Mouse (Mus musculus) kidney, embryonic 14.5 days (tissue): ENCODE results near the gene Gm28038. TPM values are rescaled to one million over a fixed set of nuclear protein-coding genes. Genes with fewer than 3 reads are reported as not detected.

Experiments
- ATAC-seq: fragments of 200-750 bp; cut with Nextera tagmentation; 2 replicates; pipeline ENCODE4 v1.8.0; 2017; ENCODE audit warnings: moderate number of reproducible peaks, mild to moderate bottlenecking, moderate TSS enrichment, moderate library complexity; ENCODE audit not compliant: low FRiP score, low TSS enrichment
- H3K27ac ChIP-seq: fragments of 300-500 bp; sonication (generic); 2 replicates; pipeline ENCODE4 v1.5.1; 2014; ENCODE audit warnings: low read depth, mild to moderate bottlenecking, low read length, moderate library complexity, mixed read lengths
- H3K27me3 ChIP-seq: fragments of 300-500 bp; sonication (generic); 2 replicates; pipeline ENCODE4 v1.6.1; 2014; ENCODE audit warnings: mild to moderate bottlenecking, low read length; ENCODE audit not compliant: control insufficient read depth, insufficient read depth
- H3K36me3 ChIP-seq: fragments of 300-500 bp; sonication (generic); 2 replicates; pipeline ENCODE4 v1.6.1; 2014; ENCODE audit warnings: low read length, mixed read lengths; ENCODE audit not compliant: control insufficient read depth, insufficient read depth
- H3K4me1 ChIP-seq: fragments of 300-500 bp; sonication (generic); 2 replicates; pipeline ENCODE4 v1.6.1; 2014; ENCODE audit warnings: low read length, mixed read lengths; ENCODE audit not compliant: control insufficient read depth, insufficient read depth
- H3K4me2 ChIP-seq: fragments of 300-500 bp; sonication (generic); replicated peaks from 2 replicates; pipeline ENCODE4 v1.6.1; 2014; ENCODE audit warnings: low read depth, mild to moderate bottlenecking, low read length
- H3K4me3 ChIP-seq: fragments of 300-500 bp; sonication (generic); 2 replicates; pipeline ENCODE4 v1.5.1; 2014; ENCODE audit warnings: mild to moderate bottlenecking, low read length
- H3K9ac ChIP-seq: fragments of 300-500 bp; sonication (generic); 2 replicates; pipeline ENCODE4 v1.6.1; 2014; ENCODE audit warnings: low read depth, mild to moderate bottlenecking, low read length, moderate library complexity
- H3K9me3 ChIP-seq: fragments of 300-500 bp; sonication (generic); 2 replicates; pipeline ENCODE4 v1.6.1; 2016; ENCODE audit warnings: low read length; ENCODE audit not compliant: control insufficient read depth
- WGBS: fragments of 180-500 bp; shearing (Covaris S2); extraction: QIAGEN DNeasy Blood & Tissue Kit; methylation state at CpG from one replicate; pipeline ENCODE4 v1.1.7; 2014; 5-methylcytosine and 5-hydroxymethylcytosine counted together
- polyA plus RNA-seq: library from polyadenylated mRNA; unstranded; fragments of >200 nt; fragmentation: Nextera tagmentation; extraction: Ambion mirVana; gene quantifications from 2 replicates; pipeline ENCODE4 v1.2.1, GENCODE M21; 2014

Gm28038 gene
- polyA plus RNA-seq = not detected in 2 replicates

GRCm38 (mm10) chr2:30280743-30281142 is at the start of gene Gm28038:
Gene Gm28038 (plus strand): TSS chr2:30281043.
- H3K4me2 ChIP-seq = no peak within 1 kb of the TSS
- no peaks in the 10 kb centered on the region for H3K9me3 ChIP-seq
- no peak within 1 kb of the TSS for H3K9ac ChIP-seq
- no peaks in the 10 kb centered on the region for H3K27me3 ChIP-seq
- H3K36me3 ChIP-seq = peaks cover 4% of the 10 kb centered on the region; the same call in 1 of the 2 replicates
- 91% methylated on average over 11 of the region's 11 CpGs for WGBS
- H3K27ac ChIP-seq = no peak within 1 kb of the TSS
- no peak for ATAC-seq
- H3K4me1 ChIP-seq = peaks cover 9% of the 10 kb centered on the region
- H3K4me3 ChIP-seq = no peak within 1 kb of the TSS

- Histone ChIP-seq H3K36me3 (peaks cover 8% of the 10 kb centered on the region), H3K27me3 (no peaks in the 10 kb centered on the region), H3K9me3 (no peaks in the 10 kb centered on the region; the same call in 1 of the 2 replicates), H3K4me2 (no peak overlapping the region), H3K4me3 (no peak overlapping the region), H3K9ac (no peak overlapping the region), H3K27ac (no peak overlapping the region), H3K4me1 (peaks cover 21% of the 10 kb centered on the region)
- no peak for ATAC-seq
- WGBS = 62% methylated on average over 5 of the region's 5 CpGs
These were observed 45.2 kb upstream of the Gm28038 start for GRCm38 (mm10) chr2:30235593-30235992.

- Histone ChIP-seq H3K4me3 (peak overlapping the region; percentile 76), H3K27me3 (no peaks in the 10 kb centered on the region), H3K9ac (peak overlapping the region; percentile 78), H3K27ac (peak overlapping the region; percentile 76; the same call in 1 of the 2 replicates), H3K4me1 (peaks cover 21% of the 10 kb centered on the region), H3K9me3 (no peaks in the 10 kb centered on the region), H3K36me3 (peaks cover 18% of the 10 kb centered on the region), H3K4me2 (peak overlapping the region; percentile 83)
- ATAC-seq = no peak
- WGBS = 3% methylated on average over 18 of the region's 18 CpGs
These were observed 44.2 kb upstream of the Gm28038 start for GRCm38 (mm10) chr2:30236426-30237198.

DNA sequence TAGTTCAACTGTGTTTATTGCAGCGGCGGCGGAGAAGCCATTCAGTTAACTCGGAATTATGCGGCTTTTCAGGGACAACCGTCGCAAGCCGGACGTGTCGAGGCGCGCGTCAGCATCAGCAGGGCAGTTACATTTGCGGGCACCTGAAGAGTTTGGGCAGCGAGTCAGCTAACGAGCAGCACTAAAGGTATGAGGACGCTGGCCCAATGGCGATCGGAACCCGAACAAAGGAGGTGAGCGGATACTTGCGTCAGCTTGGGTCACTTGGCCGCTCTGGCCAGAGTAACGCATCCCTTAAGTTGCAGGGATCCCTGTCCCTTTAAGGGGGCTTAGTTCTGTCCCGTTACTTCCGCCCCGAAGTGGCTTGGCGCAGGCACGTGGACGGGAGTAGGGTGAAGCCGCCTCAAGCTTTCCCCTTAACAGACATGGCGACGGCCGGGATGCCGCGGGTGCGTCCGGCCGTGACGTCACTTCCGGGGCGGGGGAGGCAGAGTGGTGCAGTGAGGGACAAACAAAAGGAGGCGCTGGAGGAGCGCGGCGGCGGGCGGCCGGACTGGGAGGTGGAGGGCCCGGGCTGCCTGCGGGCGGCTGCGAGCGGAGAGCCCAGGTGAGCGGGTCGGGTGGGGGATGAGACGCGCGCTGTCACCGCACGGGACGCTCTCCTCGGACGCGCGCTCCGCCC is 43.5 kb upstream of the Gm28038 start, which contains the start of gene Lrrc8a:
Lrrc8a (plus strand) TSS at position 517 of the 682 bp plus-strand sequence.
- peak within 1 kb of the TSS; percentile 76 for H3K4me3 ChIP-seq
- H3K9ac ChIP-seq = peak within 1 kb of the TSS; percentile 86
- no peaks in the 10 kb centered on the region for H3K27me3 ChIP-seq
- peak within 1 kb of the TSS; percentile 84 for H3K27ac ChIP-seq
- peak within 1 kb of the TSS; percentile 83 for H3K4me2 ChIP-seq
- H3K4me1 ChIP-seq = peaks cover 23% of the 10 kb centered on the region
- peaks cover 25% of the 10 kb centered on the region for H3K36me3 ChIP-seq
- WGBS = under 1% methylated on average over 47 of the region's 67 CpGs
- ATAC-seq = peak; percentile 98
- H3K9me3 ChIP-seq = no peaks in the 10 kb centered on the region

DNA sequence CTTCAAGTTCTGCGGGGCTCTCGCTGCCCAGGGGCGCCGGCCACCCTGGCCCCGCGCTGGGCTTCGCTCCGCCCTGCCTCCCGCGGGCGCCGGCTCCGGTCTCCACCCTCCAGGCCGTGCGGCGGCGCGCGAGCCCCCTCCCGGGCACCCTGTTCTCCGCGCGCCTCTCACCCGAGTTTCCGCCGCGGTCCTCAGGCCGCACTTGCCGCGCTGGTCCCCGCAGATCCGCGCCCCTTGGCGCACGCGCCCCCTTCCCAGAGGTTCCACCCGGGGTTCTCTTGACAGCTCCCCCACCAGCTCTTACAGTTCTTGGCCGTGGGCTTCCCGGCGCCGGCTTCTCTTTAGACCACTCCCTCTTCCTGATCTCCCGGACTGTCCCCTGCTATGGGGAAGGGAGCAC is 43.0 kb upstream of the Gm28038 start:
- Histone ChIP-seq H3K4me3 (peak overlapping the region; percentile 76), H3K4me1 (peaks cover 26% of the 10 kb centered on the region), H3K4me2 (peak overlapping the region; percentile 72), H3K9ac (peak overlapping the region; percentile 86), H3K36me3 (peaks cover 28% of the 10 kb centered on the region), H3K27me3 (no peaks in the 10 kb centered on the region), H3K27ac (peak overlapping the region; percentile 84), H3K9me3 (no peaks in the 10 kb centered on the region)
- under 1% methylated on average over 18 of the region's 42 CpGs for WGBS
- ATAC-seq = peak; percentile 90

GRCm38 (mm10) chr2:30238906-30239465 is 41.9 kb upstream of the Gm28038 start:
- Histone ChIP-seq H3K4me2 (peak overlapping the region; percentile 72), H3K9me3 (no peaks in the 10 kb centered on the region), H3K36me3 (peaks cover 37% of the 10 kb centered on the region), H3K4me3 (peak overlapping the region; percentile 76), H3K9ac (peak overlapping the region; percentile 86), H3K27ac (peak overlapping the region; percentile 24; the same call in 1 of the 2 replicates), H3K27me3 (no peaks in the 10 kb centered on the region), H3K4me1 (peaks cover 26% of the 10 kb centered on the region)
- ATAC-seq = no peak
- 66% methylated on average over 3 of the region's 3 CpGs for WGBS

DNA sequence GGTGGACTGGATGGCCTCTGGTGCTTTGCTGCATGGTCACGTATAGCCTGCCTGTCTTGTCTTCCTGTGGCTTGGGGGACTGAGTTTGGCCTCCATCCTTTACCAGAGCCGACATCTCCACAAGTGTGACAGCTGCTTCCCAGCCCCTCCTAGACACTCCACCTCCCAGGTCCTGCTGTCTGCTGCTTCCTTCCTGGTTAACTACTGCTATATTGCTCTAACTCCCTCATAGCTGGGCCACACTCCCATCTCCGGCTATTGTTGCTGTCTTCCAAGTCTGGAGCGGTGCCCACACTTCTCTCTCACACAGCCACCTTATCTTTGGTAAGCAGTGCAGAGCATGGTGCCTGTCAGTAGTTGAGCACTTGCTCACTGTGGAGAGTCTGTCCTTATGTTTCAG is 41.1 kb upstream of the Gm28038 start:
- Histone ChIP-seq H3K4me3 (no peak overlapping the region), H3K27me3 (no peaks in the 10 kb centered on the region), H3K27ac (peak overlapping the region; percentile 37; the same call in 1 of the 2 replicates), H3K9me3 (no peaks in the 10 kb centered on the region), H3K4me2 (0 out of 2 replicates have a peak overlapping the region, but pooled peaks have one; percentile 2), H3K4me1 (peaks cover 29% of the 10 kb centered on the region), H3K9ac (peak overlapping the region; percentile 86), H3K36me3 (peaks cover 44% of the 10 kb centered on the region)
- no peak for ATAC-seq
- 70% methylated on average over 4 of the region's 4 CpGs for WGBS

GRCm38 (mm10) chr2:30240267-30240666 is 40.6 kb upstream of the Gm28038 start, which contains the start of gene Gm28035:
Gene Gm28035 (plus strand): TSS chr2:30240567.
- no peak within 1 kb of the TSS for H3K4me3 ChIP-seq
- peak within 1 kb of the TSS; percentile 37; the same call in 1 of the 2 replicates for H3K27ac ChIP-seq
- no peak for ATAC-seq
- H3K4me1 ChIP-seq = peaks cover 29% of the 10 kb centered on the region
- peak within 1 kb of the TSS; percentile 86 for H3K9ac ChIP-seq
- H3K9me3 ChIP-seq = no peaks in the 10 kb centered on the region
- 82% methylated on average over 2 of the region's 2 CpGs for WGBS
- H3K27me3 ChIP-seq = no peaks in the 10 kb centered on the region
- H3K36me3 ChIP-seq = peaks cover 46% of the 10 kb centered on the region
- H3K4me2 ChIP-seq = 0 out of 2 replicates have a peak within 1 kb of the TSS, but pooled peaks have one; percentile 2
